Mouse (Mus musculus): Measurements from ENCODE around the gene Rnf8. TPM values are rescaled to one million over a fixed set of nuclear protein-coding genes. Genes with fewer than 3 reads are reported as not detected.

The Rnf8 gene
- polyA plus RNA-seq, 1 experiment = 18.2 TPM

DNA sequence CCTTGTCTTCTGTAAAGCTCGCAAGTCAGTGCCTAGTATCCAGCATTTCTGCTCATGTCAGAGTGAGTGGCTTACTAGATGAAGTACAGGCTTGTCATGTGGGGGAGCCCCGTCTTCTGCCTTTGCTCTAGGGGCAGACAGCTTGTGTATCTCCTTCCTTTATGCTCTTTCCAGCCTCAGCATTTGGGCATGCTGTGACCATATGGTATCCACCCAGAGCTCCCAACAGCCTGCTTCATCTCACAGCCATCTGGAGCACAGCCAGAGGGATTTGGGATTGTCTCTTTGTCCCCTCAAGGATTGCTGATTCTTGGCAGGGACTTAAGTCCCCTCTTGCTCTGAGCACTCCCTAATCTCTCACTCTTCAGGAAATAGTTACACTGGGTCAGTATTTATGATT lies 65.6 kb downstream of the Rnf8 start:
- H3K4me3 ChIP-seq (ENCODE audit: low read depth, low read length) = no peak overlapping the region
- WGBS = 93% methylated on average over 2 of the region's 2 CpGs
- peaks cover 83% of the 10 kb centered on the region for H3K36me3 ChIP-seq (ENCODE audit: control insufficient read depth, insufficient read depth, low read length)
- H3K27ac ChIP-seq (ENCODE audit: insufficient read depth, low read depth, low read length) = no peak overlapping the region
- no peaks in the 10 kb centered on the region for H3K4me1 ChIP-seq (ENCODE audit: control insufficient read depth, insufficient read depth, insufficient read length, low read length)
- TF ChIP-seq POLR2A (IDR thresholded peaks at IDR 0.05; ENCODE audit: low read depth, low read length) (no peak), CTCF (IDR thresholded peaks at IDR 0.05; ENCODE audit: extremely low read depth, insufficient read length, insufficient replicate concordance, low read depth, low read length) (no peak)
- H3K27me3 ChIP-seq (ENCODE audit: control insufficient read depth, insufficient read depth, low read length) = no peaks in the 10 kb centered on the region

DNA sequence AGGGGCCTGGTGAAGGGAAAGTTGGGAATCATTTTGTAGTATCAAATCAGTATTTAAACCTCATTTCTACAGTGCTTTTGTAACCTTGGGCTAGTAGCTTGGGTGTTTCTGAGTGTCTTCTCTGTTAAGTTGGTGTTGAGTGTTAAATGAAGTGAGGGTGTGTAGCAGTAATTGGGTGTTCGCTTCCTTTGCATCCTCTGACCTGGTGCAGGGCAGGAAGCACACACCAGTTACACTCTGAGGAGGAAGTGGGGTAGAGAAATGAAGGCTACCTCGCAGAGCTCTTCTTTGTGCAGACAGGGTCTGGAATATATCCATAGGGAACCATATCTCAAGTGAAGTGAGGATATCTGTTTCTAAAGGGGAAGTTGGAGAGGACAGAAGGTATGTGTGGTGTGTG lies 66.3 kb downstream of the Rnf8 start:
- no peak overlapping the region for H3K27ac ChIP-seq (ENCODE audit: insufficient read depth, low read depth, low read length)
- 77% methylated on average over 2 of the region's 2 CpGs for WGBS
- peaks cover 84% of the 10 kb centered on the region for H3K36me3 ChIP-seq (ENCODE audit: control insufficient read depth, insufficient read depth, low read length)
- no peaks in the 10 kb centered on the region for H3K27me3 ChIP-seq (ENCODE audit: control insufficient read depth, insufficient read depth, low read length)
- TF ChIP-seq POLR2A (IDR thresholded peaks at IDR 0.05; ENCODE audit: low read depth, low read length) (no peak), CTCF (IDR thresholded peaks at IDR 0.05; ENCODE audit: extremely low read depth, insufficient read length, insufficient replicate concordance, low read depth, low read length) (no peak)
- H3K4me1 ChIP-seq (ENCODE audit: control insufficient read depth, insufficient read depth, insufficient read length, low read length) = no peaks in the 10 kb centered on the region
- no peak overlapping the region for H3K4me3 ChIP-seq (ENCODE audit: low read depth, low read length)

DNA sequence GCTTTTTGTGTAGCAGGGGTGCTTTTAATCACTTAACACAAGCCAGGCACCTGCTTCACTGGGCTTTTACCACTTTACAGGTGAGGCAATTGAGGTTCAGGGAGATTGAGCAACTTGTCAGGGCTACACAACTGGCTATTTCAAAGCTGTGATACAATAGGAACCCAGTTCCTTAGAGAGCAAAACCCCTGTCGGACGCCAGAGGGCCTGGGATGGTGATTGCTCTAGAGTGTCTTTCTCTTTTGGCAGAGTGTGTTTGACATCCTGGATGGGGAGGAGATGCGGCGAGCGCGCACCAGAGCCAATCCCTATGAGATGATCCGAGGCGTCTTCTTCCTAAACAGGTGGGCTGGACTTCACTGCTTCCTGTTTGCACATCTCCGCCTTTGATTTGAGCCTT lies 67.1 kb downstream of the Rnf8 start:
- H3K36me3 ChIP-seq (ENCODE audit: control insufficient read depth, insufficient read depth, low read length) = peaks cover 83% of the 10 kb centered on the region
- H3K4me1 ChIP-seq (ENCODE audit: control insufficient read depth, insufficient read depth, insufficient read length, low read length) = no peaks in the 10 kb centered on the region
- WGBS = 94% methylated on average over 9 of the region's 9 CpGs
- H3K27ac ChIP-seq (ENCODE audit: insufficient read depth, low read depth, low read length) = no peak overlapping the region
- TF ChIP-seq CTCF (IDR thresholded peaks at IDR 0.05; ENCODE audit: extremely low read depth, insufficient read length, insufficient replicate concordance, low read depth, low read length) (no peak), POLR2A (IDR thresholded peaks at IDR 0.05; ENCODE audit: low read depth, low read length) (no peak)
- H3K4me3 ChIP-seq (ENCODE audit: low read depth, low read length) = no peak overlapping the region
- no peaks in the 10 kb centered on the region for H3K27me3 ChIP-seq (ENCODE audit: control insufficient read depth, insufficient read depth, low read length)

DNA sequence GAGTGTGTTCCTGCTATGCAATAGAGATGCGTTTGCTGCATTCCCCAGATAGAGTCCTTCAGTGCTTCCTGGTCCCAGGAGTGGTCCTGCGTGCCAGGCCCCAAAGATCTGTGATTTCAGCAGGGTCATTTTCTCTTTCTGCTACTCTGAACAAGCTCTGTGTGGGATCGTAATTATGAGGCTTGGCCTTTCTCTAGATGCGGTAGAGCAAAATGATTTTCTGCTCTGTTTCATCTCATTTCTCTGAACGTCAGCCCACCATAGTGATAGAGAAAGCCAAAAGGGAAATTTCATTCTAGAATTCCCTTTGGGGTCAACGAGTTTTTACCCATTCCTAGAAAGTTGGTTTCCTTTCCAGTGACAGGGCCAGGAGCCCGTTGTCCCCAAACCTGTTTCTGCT lies 67.7 kb downstream of the Rnf8 start:
- no peak overlapping the region for H3K27ac ChIP-seq (ENCODE audit: insufficient read depth, low read depth, low read length)

DNA sequence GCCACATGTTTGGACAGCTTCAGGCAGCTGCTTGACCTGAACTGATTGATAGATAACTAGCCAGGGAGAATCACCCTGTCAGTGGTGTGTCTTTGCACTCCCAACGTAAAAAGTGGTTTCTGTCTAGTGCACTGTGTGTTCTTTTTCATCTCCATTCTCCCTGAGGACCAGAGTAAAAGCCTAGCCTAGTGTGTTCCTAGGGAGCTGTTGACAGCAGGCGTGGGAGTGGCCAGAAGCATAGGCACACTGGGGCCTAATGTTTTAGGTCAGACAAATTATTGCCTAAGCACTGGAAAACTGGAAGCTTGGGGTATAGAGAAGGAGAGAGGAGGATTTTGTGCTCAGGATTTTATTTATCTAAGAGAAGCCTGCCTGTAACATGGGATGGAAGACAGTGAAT lies 68.5 kb downstream of the Rnf8 start:
- no peaks in the 10 kb centered on the region for H3K27me3 ChIP-seq (ENCODE audit: control insufficient read depth, insufficient read depth, low read length)
- 91% methylated on average over 2 of the region's 2 CpGs for WGBS
- H3K4me3 ChIP-seq (ENCODE audit: low read depth, low read length) = no peak overlapping the region
- no peak overlapping the region for H3K27ac ChIP-seq (ENCODE audit: insufficient read depth, low read depth, low read length)
- TF ChIP-seq POLR2A (IDR thresholded peaks at IDR 0.05; ENCODE audit: low read depth, low read length) (no peak), CTCF (IDR thresholded peaks at IDR 0.05; ENCODE audit: extremely low read depth, insufficient read length, insufficient replicate concordance, low read depth, low read length) (no peak)
- peaks cover 86% of the 10 kb centered on the region for H3K36me3 ChIP-seq (ENCODE audit: control insufficient read depth, insufficient read depth, low read length)
- H3K4me1 ChIP-seq (ENCODE audit: control insufficient read depth, insufficient read depth, insufficient read length, low read length) = no peaks in the 10 kb centered on the region

More for the DNA sequence above, 67.7 kb downstream of the Rnf8 start:
- no peak overlapping the region for H3K4me3 ChIP-seq (ENCODE audit: low read depth, low read length)
- WGBS = 94% methylated on average over 7 of the region's 7 CpGs
- no peaks in the 10 kb centered on the region for H3K4me1 ChIP-seq (ENCODE audit: control insufficient read depth, insufficient read depth, insufficient read length, low read length)
- H3K36me3 ChIP-seq (ENCODE audit: control insufficient read depth, insufficient read depth, low read length) = peaks cover 82% of the 10 kb centered on the region
- H3K27me3 ChIP-seq (ENCODE audit: control insufficient read depth, insufficient read depth, low read length) = no peaks in the 10 kb centered on the region
- TF ChIP-seq CTCF (IDR thresholded peaks at IDR 0.05; ENCODE audit: extremely low read depth, insufficient read length, insufficient replicate concordance, low read depth, low read length) = no peak
- TF ChIP-seq POLR2A (IDR thresholded peaks at IDR 0.05; ENCODE audit: low read depth, low read length) = no peak

DNA sequence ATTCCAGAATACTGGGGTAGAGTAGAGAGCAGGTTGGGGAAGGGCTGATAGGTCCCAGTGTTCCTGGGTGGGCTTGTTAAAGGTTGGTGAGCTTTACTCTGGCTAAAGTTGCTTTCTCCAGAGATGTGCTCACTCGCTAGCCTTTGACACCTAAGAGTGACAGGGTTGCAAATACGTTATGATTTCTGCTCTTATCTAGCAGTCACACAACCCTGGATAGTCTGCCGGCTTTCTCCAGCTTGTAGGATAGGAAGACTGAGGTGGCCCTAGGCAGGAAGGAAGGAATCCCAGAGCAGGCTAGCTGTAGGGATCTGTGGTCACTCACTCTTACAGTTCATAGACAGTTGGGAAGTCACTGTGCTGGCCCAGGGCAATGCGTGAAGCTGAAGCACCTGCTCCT lies 69.7 kb downstream of the Rnf8 start:
- Histone ChIP-seq H3K36me3 (ENCODE audit: control insufficient read depth, insufficient read depth, low read length) (peaks cover 82% of the 10 kb centered on the region), H3K4me1 (ENCODE audit: control insufficient read depth, insufficient read depth, insufficient read length, low read length) (no peaks in the 10 kb centered on the region)

DNA sequence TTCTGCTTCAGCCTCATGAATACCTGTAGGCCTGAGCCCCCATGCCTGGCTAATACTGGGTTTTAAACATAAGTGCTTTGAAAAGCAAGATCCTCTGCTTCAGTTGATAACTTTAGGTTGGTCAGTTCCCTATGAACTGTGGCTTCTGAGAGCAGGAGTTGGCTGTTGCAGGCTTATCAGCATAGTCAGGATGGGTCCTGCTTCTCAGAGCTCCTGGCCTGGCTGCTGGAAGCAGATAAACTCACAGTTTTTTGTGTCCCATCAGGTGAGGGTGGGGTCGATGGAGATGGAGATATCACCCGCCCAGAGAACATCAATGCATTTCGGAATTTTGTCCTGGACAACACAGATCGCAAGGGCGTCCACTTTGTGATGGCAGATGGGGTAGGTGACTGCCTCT lies 72.2 kb downstream of the Rnf8 start:
- WGBS = 95% methylated on average over 5 of the region's 5 CpGs
- Histone ChIP-seq H3K36me3 (ENCODE audit: control insufficient read depth, insufficient read depth, low read length) (peaks cover 81% of the 10 kb centered on the region), H3K4me1 (ENCODE audit: control insufficient read depth, insufficient read depth, insufficient read length, low read length) (no peaks in the 10 kb centered on the region), H3K4me3 (ENCODE audit: low read depth, low read length) (no peak overlapping the region), H3K27ac (ENCODE audit: insufficient read depth, low read depth, low read length) (no peak overlapping the region), H3K27me3 (ENCODE audit: control insufficient read depth, insufficient read depth, low read length) (no peaks in the 10 kb centered on the region)
- TF ChIP-seq CTCF (IDR thresholded peaks at IDR 0.05; ENCODE audit: extremely low read depth, insufficient read length, insufficient replicate concordance, low read depth, low read length) (no peak), POLR2A (IDR thresholded peaks at IDR 0.05; ENCODE audit: low read depth, low read length) (no peak)

More for the DNA sequence above, 69.7 kb downstream of the Rnf8 start:
- TF ChIP-seq CTCF (IDR thresholded peaks at IDR 0.05; ENCODE audit: extremely low read depth, insufficient read length, insufficient replicate concordance, low read depth, low read length) = no peak
- TF ChIP-seq POLR2A (IDR thresholded peaks at IDR 0.05; ENCODE audit: low read depth, low read length) = no peak
- Histone ChIP-seq H3K27me3 (ENCODE audit: control insufficient read depth, insufficient read depth, low read length) (no peaks in the 10 kb centered on the region), H3K4me3 (ENCODE audit: low read depth, low read length) (no peak overlapping the region), H3K27ac (ENCODE audit: insufficient read depth, low read depth, low read length) (no peak overlapping the region)
- 92% methylated on average over 4 of the region's 4 CpGs for WGBS

DNA sequence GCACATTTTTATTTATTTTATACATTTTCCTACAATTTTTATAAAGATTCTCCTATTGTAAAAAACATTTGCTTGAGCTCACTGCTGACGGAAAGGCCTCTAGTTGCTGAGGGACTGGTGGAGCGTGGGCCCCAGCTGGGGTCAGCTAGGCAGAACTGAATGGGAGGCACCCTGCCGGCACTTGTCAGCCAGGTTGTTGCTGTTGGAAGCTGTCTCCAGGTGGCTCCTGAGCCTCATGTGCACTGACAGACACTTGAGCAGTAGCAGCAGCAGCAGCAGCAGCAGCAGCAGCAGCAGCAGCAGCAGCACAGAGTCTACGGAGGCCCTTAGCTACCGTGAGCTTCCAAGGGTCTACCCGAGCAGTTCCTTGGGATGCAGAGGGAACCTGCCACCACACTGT lies 72.8 kb downstream of the Rnf8 start:
- 94% methylated on average over 6 of the region's 6 CpGs for whole genome bisulfite sequencing
- H3K27me3 ChIP-seq (ENCODE audit: control insufficient read depth, insufficient read depth, low read length) = no peaks in the 10 kb centered on the region
- peaks cover 77% of the 10 kb centered on the region for H3K36me3 ChIP-seq (ENCODE audit: control insufficient read depth, insufficient read depth, low read length)
- H3K27ac ChIP-seq (ENCODE audit: insufficient read depth, low read depth, low read length) = no peak overlapping the region
- H3K4me3 ChIP-seq (ENCODE audit: low read depth, low read length) = no peak overlapping the region
- no peaks in the 10 kb centered on the region for H3K4me1 ChIP-seq (ENCODE audit: control insufficient read depth, insufficient read depth, insufficient read length, low read length)
- TF ChIP-seq POLR2A (IDR thresholded peaks at IDR 0.05; ENCODE audit: low read depth, low read length) (no peak), CTCF (IDR thresholded peaks at IDR 0.05; ENCODE audit: extremely low read depth, insufficient read length, insufficient replicate concordance, low read depth, low read length) (no peak)
